Mouse (Mus musculus): ENCODE results near the gene Btbd2. TPM values are rescaled to one million over a fixed set of nuclear protein-coding genes. Genes with fewer than 3 reads are reported as not detected.

Btbd2 gene
- total RNA-seq, 2 experiments from 2014 or later = 40.6 to 41.9 TPM

DNA sequence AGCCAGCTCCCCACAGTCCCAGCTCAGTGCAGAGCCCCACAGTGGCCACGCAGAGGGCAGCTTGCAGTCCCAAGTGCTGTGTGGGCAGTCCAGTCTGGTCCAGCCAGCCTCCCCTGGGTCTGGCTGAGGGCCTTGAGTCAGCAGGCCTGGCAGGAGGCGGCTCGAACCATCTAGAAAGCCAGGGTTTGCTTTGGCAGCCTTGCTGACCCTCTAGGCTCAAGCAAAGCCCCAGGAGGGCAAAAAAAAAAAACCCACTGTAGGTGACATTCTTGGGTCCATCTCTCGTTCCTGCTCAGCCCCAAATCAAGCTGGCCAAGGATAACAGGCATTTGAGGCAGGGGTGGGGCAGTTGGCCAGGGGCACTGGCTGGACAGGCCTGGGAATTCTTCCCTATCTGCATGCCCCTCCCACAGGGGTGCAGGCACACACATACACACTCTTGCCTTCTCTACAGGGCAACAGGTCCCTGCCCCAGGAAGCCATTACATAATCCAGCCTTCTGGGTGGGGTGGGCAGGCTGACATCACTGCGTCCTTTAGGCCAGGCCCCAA lies 17.4 kb upstream of the Btbd2 start:
- intact Hi-C loops (cut with DNase I) = loop anchor here (2.0 kb wide), 1 partner anchor 13 kb away; no protein-coding TSS in a partner anchor
- peak; percentile 71 for DNase-seq

DNA sequence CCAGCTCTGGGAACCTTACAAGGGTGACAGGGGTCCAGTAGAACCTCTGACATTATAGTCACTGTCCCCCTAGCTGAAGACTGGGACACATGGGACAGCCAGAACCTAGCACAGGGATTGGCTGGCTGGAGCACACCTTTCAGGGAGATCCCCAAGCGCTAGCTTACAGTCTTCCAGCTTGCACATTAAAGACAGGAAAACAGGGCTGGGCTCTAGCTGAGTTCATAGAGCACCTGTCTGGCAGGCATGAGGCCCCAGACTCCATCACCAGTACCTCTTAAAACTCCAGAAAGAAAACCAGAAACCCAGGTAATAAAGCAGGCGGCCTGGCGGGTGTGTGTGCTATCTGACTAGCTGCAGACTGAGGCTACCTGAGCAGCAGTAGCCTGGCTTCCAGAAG lies 16.8 kb upstream of the Btbd2 start:
- intact Hi-C loops (cut with DNase I) = loop anchor here (2.0 kb wide), 1 partner anchor 13 kb away; no protein-coding TSS in a partner anchor
- no peak for DNase-seq

DNA sequence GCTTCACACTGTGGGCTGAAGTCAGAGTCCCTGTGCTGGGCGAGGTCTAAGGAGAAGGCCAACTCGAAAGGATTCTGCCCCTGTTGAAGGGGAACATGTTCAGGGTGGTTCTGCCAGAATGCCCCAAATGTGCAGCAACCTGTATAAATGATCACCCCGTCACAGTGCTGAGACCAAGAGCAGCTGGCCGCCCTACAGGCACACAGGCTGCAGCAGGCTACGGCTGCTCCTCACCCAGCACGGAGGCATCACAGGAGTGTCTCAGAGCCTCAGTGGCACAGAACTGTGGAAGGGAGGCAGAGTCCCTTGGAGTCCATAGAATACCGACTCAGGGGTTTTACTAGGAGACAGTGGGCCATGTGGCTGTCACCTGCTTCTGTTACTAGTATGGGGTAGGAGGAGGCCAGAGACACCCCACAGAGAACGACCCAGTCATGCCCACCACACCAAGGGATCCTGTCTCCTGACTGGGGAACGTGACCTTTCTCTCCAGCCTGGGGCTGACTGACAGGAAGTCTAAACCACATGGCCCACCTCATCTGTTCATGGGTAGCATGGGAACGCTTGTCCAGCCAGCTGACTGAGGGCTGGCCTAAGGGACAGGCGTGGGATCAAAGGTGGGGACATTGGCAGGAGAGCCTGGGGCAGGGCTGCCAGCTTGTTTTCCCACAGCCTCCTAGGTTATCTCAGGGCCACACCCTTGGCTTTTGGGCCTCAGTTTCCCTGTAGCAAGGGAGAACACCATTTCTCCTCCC lies 15.2 kb upstream of the Btbd2 start:
- no peak for DNase-seq
- intact Hi-C loops (cut with DNase I) = no loop called here

DNA sequence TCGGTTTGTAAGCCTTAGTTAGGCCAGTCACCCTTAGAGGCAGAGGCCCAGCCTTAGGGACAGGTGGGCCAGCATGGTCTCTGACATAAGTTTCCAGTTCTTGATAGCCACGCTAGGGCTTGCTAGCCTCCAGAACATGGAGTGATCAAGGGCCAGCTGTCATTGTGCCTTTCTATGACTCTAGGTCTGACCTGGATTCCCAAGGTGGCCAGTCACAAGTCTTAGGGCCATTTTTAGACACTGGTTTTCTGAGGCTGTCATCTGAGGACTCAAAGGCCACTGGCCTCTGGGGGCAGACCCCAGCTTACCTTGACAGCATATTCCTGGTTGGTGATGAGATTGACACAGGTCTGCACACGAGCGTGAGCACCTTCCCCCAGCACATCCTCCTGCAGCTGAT lies 14.4 kb upstream of the Btbd2 start:
- intact Hi-C loops (cut with DNase I) = no loop called here
- no peak for DNase-seq

DNA sequence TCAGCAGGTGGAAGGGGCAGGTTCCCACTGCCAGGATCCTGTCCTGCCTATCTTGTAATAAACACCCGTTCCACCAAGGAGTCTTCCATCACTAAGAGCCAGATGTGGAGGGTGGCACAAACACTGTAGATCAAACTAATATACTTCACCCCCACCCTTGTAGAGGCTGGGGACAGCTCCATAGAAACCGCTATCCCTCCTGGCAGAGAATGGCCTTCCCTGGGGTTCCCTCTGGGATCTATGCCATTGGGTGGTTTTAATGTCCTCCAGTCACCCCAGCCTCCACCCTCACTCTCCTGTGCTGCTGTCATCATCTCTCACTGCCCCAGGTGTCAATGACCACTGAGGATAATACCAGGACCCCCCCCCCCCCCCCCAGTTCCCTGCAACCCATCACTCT lies 13.7 kb upstream of the Btbd2 start:
- intact Hi-C loops (cut with DNase I) = no loop called here

DNA sequence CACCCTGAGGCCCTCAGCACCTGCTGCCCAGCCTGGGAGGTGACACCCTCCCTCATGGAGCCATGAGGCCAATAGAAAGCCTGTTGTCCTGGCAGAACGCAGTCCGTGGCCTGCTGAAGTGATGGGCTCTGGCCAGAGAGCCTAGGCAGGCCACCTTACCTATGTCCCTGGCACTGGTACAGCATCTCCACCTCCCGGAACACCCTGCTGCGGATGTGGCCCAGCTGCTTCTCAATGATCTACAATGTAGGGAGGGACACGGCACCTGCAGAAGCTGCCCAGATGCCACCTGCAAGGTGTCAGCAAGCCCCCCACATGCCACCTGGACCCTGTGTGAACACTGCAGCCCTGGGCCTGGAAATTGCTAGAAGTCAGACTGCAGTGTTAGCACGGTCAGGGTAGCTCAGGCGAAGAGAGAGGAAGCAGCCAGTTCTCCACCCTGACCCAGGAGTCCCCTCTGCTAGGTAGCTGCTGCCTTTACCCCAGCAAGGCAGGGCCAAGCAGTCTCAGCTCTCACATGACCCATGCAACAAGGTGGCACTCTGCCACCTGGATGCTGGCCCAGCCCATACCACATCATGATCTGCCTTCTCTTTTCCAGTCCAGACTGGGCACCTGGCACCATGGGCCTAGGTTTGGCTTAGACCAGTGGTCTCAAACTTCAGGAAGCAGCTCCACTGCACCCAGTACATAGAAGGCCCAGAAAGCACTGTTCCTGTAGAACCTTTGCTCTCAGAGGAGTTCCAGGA lies 13.0 kb upstream of the Btbd2 start:
- peak; percentile 78 to 84 for DNase-seq
- intact Hi-C loops (cut with DNase I) = no loop called here

More for the DNA sequence above, 13.7 kb upstream of the Btbd2 start:
- no peak for DNase-seq

DNA sequence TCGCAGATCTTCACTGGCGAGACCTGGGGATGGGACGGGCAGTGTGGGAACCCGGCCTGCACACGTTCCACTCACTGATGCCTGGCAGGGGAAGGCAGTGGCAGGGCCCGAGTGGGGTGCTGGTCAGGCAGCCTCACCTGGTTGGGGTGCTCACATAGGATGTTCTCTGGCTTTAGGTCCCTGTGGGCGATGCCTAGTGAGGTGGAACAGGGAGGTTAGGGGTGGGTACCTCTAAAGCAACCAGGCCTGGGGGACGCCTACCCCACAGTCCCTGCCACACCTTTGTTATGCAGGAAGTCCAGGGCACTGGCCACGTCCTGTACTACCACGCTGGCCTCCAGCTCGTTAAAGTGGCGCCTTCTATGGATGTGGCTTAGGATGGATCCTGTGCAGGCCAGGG lies 12.1 kb upstream of the Btbd2 start:
- intact Hi-C loops (cut with DNase I) = no loop called here
- no peak for DNase-seq

DNA sequence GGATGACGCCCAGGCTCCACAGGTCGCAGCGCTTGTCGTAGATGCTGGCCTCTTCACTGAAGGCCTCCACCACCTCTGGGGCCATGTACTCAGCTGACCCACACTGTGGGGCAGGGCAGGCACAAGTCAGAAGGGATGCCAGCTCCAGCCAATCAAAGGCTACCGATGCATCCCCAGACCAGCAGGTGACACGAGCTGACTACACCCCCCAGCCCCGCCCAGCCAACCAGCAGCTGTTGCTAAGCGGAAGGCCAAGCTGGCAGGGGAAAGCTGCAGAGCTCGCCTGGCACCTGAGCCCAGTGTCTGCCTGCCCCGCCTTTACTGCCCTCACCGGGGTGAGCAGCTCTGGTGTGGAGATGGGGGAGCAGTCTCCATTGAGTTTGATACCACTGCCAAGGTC lies 11.7 kb upstream of the Btbd2 start:
- DNase-seq = peak in 1 of 2 experiments; percentile 58
- intact Hi-C loops (cut with DNase I) = no loop called here

DNA sequence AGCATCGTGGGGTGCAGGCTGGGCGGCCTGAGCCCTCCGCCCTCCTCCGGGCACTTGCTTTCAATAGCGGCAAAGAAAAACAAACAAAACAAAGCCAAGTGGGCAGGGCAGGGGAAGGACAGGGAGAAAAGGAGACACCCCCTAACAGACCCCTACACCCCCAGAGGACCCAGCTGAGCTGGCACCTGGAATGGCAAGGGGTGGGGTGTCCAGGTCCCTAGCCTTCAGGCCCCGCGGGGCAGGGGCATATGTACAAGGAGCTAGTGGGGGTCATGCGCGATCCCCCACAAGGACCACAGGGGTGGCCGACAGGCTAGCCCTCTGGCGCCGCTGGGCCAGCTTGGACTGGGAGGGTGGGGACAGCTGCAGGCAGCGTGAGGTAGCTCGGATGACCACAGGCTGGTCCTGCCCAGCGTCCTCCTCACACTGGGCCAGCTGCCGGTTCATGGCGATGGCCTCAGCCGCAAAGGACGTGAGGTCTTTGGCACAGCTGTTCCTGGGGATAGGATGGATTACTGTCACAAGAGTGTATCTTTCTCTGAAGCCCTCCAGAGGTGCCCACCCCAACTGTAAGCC lies 10.1 kb upstream of the Btbd2 start:
- intact Hi-C loops (cut with DNase I) = no loop called here
- DNase-seq = no peak

DNA sequence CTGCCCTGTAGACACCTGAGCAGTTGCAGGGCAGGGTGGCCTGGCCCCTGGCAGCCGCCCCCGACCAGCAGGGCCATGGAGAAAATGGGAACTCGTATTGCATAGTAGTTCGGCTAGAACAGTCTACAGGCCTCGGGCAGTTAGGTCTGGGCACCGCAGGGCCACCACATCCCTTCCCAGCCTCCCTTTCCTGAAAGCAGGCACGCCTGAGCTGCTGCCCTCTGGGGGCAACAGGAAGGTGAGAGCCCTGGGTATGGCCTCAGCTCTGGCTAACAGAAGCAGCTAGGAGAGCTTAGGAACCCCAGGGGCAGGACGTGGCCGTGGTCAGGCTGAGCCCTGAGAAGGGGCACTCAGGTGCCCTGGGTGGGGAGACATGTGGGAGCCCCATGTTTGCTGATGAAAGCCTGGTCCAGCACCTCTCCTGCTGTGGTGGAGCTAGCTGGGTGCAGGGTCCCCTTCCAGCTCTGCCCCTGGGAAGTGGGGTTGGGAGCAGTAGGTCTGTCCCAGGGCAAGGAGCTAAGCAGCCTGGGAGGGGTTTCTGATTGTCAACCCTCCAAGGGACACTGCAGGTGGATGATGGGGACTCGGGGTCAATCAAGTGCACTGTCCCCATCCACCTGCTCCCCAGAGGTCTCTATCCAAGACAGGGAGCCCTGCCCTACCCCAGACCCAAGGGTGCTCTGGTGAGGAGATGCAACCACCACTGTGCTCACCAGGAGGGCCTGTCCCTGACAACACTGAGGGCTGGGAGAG lies 9.3 kb upstream of the Btbd2 start:
- no peak for DNase-seq
- intact Hi-C loops (cut with DNase I) = no loop called here

DNA sequence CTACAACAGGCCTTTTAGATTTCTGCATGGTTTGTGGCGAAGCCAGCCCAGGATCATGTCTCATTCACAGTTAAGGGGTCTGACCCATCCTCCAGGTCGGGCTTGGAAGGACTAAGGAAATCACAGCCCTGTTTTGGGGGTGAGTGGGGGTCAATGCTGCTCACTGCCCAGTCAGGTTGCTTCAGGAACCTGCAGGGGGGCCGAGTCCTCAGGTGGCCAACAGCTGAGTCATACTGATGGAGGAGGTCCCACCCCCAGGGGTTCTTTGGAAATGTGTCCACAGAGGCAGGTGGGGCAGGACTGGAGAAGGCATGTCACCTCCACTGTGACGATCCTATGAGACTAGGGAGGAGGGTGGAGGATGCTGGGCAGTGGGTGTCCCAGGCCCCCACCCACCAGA lies 8.6 kb upstream of the Btbd2 start:
- DNase-seq = no peak

DNA sequence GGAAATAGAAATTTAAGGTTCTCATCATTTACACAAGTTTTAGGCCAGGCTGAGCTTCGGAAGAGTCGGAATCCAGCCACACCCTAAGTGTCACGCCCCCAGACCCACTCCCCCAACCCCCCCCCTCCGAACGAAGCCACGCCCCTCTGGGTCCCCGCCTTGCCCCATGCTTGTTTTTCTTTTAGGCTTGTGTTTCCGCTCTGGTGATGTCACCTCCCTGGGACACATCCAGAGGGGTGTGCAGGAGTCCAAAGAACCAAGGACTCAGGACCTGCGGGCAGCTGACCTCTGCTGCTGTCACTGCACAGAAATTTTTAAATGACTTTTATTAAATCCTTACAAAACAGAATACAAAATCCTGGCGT lies 8.1 kb upstream of the Btbd2 start:
- intact Hi-C loops (cut with DNase I) = no loop called here
- peak; percentile 84 to 88 for DNase-seq

More for the DNA sequence above, 8.6 kb upstream of the Btbd2 start:
- intact Hi-C loops (cut with DNase I) = no loop called here

DNA sequence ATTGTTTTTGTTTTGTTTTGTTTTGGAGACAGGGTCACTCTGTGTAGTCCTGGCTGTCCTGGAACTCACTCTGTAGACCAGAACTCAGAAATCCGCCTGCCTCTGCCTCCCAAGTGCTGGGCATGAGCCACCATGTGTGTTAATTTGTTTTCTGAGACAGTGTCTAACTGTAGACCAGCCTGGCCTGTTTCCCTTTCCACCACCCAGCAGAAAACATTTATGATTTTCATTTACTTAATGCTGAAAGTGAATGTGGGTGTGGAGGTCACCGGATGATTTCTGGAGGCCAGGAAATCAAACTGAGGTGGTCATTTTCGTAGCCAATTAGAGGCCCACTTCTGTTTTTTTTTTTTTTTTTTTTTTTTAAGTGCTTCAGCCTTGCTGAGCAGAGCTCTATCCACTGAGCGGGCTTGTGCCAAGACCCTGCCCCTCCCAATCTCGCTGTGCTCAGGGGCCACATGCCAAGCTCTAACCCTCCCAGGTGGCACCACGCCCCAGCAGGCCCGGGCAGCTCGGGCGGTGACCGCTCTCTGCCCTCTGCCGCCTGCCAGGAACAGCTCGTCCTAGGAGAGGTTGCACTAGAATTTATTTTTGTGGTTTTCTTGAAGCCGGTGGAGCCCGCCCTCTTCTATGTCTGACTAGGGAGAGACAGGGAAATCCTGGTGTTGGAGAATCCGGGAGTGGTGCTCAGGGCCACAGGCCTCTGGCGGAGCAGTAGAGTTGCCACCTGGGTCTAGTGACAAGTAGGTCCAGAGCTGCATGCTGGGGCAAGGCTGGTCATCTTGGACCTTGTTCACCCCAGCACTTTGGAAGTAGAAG lies 7.5 kb upstream of the Btbd2 start:
- peak; percentile 91 to 94 for DNase-seq
- intact Hi-C loops (cut with DNase I) = no loop called here

DNA sequence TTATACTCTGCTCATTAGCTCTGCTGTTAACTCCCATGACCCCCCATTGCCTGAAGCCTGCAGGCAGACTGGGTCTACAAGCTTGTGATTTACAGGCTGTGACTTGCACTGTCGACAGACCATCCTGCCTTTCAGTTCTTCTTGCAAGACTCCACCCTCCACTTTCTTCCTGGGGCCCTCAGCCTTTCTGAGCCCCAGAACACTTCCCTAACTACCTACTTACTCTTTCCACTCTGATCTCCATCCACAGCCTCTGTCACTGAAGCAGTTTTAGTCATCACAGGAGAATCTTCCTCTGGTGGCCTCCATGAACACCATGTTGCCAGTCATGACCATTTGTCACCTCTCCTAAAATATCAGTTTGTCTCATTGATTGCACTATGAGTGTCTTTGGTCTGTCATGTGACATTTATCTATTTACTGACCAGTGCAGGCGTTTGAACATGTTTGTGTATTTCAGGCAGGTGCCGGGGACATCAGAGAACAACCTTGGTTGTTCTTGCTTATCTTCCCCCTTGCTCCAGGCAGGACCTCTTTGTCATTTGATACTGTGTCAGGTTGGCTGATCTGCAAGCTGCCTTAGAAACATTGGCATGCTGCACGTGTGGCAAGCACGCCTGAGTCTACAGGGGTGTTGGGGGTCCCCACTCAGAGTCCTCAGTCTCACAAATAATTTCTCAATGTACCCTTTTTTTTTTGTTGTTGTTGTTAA lies 6.8 kb upstream of the Btbd2 start:
- DNase-seq = no peak
- intact Hi-C loops (cut with DNase I) = no loop called here

DNA sequence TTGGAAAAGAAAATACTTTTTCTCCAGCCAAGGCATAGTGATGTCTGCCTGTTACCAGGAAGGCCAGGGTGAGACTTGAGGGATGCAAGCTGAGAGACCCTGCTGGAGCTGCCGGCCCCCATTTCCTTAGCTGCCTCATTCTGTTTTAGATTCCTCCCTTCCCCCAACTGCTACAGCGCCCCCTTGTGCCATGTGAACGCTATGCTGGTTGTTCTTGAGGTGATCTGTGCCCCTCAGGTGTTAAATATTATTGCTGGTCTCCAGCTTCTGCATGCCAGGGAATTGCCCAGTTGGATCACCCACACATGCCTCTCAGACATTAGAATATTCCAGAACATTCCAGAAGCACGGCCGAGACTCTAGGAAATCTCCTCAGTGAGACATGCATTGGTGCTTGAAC lies 4.3 kb upstream of the Btbd2 start:
- DNase-seq = peak in 1 of 2 experiments; percentile 75

DNA sequence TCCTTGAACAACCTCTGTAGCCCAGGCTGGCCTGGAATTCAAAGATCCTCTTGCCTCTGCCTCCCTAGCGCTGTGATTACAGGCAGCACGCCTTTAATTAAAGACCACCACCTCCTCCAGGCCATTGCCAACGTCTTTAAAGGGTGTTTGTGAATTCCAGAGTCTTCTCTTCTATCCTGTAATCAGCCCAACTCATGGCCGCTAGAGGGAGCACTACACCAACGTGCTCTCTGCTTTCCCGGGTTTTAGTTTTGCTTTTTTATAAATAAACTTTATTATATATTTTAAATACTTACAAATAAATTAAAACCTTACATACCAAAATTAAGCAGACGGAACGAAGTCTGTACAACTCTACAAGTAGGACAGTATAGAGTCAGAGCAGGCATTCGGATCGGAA lies 2.3 kb upstream of the Btbd2 start:
- intact Hi-C loops (cut with DNase I) = loop anchor here (1.0 to 5.0 kb wide), 2 partner anchors 26 to 37 kb away; partner anchors contain the start of gene Csnk1g2
- peak; percentile 81 to 88 for DNase-seq

More for the DNA sequence above, 4.3 kb upstream of the Btbd2 start:
- intact Hi-C loops (cut with DNase I) = loop anchor here (2.0 kb wide), 1 partner anchor 14 kb away; no protein-coding TSS in a partner anchor

DNA sequence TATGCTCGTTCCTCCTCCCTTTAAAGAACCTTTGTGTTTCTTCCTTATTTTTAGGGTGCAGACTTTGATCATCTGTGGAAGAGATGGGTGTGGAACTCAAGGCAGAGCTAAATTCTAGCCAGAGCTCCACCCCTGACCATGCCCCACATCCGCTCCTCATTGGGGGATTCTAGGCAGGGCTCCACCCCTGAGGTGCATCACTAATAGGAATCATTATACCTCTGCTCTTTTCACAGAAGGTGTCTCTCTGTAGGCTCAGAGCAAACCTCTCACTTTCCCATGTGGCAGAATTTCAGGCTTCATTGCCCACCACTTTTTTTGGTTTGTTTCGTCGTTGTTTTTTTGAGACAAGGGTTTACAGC lies 2.0 kb upstream of the Btbd2 start:
- intact Hi-C loops (cut with DNase I) = loop anchor here (1.0 to 5.0 kb wide), 2 partner anchors 26 to 37 kb away; partner anchors contain the start of gene Csnk1g2
- no peak for DNase-seq

DNA sequence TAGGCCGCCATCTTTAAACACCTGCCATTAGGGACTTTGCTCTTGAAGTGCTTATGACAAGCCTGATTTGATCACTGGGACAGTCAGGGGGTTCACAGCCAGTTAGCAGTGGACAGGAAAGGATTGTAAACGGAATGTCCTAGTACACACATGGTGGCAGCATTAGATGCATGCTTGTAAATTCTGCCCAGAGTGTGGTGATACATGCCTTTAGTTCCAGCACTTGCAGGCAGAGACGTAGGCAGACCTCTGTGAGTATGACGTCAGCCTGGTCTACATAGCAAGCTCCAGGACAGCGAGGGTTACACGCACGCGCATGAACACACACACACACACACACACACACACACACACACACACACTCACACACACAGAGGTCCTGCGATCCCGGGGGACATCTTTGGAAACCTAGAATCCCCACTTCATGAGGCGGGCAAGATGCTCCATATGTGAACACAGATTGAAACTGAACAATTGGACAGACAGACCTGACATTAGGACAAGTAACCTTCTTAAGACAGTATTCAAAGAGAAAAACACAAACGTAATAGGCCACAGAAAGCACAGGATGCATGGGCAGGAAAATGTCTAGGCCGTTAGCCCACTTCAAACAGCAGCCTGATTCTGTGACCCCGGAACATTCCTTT lies 1.4 kb upstream of the Btbd2 start:
- intact Hi-C loops (cut with DNase I) = loop anchor here (5.0 kb wide), 1 partner anchor 36 kb away; the partner anchor contains the start of gene Csnk1g2
- no peak for DNase-seq

All from heart, postnatal 14 days (tissue).